Mouse (Mus musculus): ENCODE data around the gene Lrrc8b. TPM values are rescaled to one million over a fixed set of nuclear protein-coding genes. Genes with fewer than 3 reads are reported as not detected.

Gene Lrrc8b
- total RNA-seq, 2 experiments from 2014 or later, result 56.7 to 57.8 TPM

DNA sequence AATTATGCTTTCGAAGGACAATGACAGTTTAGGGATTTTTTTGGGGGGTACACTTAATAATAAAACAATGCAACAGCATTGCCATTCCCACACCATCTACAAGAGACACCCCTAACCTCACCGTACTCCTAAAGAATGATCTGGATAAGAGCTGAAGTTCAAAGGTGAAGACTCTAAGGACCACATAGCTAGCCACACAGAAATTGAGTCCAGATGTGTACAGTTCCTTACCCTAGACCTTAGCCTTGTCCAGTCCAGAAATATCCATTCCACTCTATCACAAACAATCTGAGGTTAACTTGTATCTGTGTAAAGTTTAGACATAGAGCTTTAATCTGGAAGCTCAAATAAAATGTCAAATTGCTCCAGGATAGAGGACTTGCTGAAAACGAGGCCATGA lies 100.7 kb downstream of the Lrrc8b start:
- DNase-seq (ENCODE audit: low spot score in 2 of 2), result no peak

DNA sequence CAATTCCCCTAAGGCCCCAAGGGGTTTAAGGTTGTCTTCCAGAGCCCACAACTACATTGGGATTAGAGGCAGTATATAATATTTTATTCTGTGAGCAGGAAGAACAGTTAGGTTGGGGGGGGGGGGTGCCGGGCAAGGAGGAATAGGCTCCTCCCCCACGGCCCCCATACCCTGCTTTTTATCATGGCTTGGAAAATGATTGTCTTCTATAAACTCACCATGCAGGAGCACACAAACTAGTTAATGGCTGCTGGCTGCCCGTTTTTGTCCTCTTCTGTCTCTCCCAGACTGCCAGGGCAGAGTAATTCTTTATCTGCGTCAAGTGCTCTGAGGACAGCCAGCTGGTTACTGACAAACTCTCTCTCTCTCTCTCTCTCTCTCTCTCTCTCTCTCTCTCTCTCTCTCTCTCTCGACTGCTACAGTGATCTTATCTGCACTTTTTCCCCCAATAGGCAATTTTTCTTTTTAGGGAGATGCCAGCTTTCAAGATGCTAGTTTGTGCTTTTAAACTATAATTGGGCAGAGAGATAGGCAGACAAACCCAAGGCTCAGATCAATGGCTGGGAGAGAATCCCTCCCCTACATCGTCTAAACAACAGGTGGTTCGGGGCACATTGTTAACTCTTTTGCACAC lies 102.5 kb downstream of the Lrrc8b start:
- no peak for DNase-seq (ENCODE audit: low spot score in 2 of 2)

DNA sequence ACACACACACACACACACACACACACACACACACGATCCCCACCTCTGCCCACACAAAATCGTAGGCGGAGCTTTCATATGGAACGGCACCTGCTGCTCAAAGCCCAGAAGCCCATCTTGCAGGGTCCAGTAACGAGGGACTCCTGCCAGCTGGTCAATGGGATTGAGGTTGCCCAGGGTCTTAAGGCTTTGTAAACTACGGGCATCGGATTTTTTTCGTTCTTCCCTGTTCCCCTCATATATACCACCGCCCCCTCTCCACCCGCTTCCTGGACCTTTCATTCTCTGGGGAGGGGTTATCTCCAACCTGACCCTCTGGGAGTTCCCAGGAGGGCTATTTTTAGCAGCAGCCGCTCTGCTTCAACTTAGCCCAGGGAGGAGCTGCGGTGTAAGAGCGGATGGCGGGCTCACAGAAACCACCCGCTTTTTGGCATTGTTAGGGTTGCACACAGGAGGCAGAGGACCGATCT lies 103.1 kb downstream of the Lrrc8b start:
- DNase-seq (ENCODE audit: low spot score in 2 of 2), result peak; percentile 21 to 54

DNA sequence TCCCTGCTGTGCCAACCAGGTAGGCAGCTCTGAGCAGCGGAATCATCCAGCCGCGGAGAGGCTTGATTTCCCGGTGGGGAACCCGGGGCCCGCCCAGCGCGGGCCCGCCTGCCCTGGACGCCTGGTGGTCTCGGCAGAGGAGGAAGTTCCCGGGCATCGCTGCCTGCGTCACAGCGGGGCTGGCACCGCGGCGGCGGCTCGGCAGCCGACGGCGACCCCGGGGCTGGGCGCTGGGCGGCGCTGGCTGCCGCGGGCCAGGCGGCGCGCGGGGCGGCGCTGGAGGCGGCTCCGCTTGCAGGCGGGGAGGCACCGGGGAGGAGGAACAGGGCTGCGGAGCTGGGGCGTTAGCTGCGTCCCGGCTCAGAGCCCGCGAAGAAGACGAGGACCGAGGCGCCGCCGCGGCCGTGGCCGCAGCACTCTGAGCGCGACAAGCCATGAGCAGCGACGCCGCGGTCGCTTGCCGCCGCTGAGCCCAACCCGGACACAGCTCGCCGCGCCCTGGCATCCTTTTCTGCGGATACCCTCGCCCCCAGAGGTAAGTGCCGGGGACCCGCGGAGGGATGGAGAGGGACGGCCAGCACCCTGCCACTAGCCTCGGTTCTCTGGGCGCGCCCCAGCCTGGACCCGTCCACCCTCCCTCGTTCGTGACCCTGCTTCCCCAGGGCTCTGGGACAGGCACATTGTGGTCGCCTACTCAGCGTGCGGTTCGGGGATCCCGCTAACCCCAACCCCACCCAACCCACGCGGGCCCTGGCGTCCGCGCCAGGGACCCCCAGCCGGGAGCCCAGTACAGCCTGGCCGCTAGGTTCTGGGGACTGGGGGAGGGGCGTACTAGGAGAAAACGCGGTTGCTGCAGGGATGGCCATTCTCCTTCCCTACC lies 103.8 kb downstream of the Lrrc8b start, which contains the start of gene Lrrc8c:
Gene Lrrc8c (plus strand): TSS at position 293 of the 880 bp plus-strand sequence.
- peak; percentile 88 to 89 for DNase-seq (ENCODE audit: low spot score in 2 of 2)

DNA sequence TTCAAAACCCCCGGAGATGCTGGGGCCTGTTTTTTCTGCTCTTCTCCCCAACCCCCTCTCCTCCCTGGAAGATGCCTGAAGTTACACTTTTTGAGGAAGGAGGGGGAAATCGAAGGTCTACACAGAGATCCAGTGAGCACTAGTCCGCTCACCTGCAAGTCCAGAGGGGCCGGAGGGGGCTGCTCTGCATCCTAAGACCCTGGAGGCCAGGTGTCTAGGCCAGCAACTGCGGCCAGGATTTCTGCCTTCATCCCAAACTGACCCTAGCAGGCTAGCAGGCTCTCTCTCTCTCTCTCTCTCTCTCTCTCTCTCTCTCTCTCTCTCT lies 104.4 kb downstream of the Lrrc8b start:
- no peak for DNase-seq (ENCODE audit: low spot score in 2 of 2)

GRCm38 (mm10) chr5:105520442-105520965 lies 104.9 kb downstream of the Lrrc8b start:
- DNase-seq (ENCODE audit: low spot score in 2 of 2), result no peak

DNA sequence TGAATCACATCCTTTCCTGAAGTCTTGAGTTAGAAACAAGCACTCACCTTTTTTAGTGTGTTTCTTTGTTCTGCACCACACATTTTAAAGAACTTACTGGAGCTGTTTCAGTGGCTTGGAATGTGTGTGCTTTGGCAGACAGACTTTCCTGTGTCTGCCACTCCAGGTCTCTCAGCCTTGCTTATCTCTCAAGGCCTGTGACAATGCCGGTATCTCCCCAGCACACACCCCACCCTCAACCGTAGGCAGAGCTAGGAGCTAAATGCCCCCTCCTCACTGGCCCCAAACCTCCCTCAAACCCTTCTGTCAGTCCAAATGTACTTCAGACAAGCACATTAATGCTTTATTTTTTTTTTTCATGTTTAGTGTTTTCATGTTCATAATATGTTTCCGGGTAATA lies 107.9 kb downstream of the Lrrc8b start:
- no peak for DNase-seq (ENCODE audit: low spot score in 2 of 2)

GRCm38 (mm10) chr5:105525004-105525403 lies 109.4 kb downstream of the Lrrc8b start:
- DNase-seq (ENCODE audit: low spot score in 2 of 2), result no peak

DNA sequence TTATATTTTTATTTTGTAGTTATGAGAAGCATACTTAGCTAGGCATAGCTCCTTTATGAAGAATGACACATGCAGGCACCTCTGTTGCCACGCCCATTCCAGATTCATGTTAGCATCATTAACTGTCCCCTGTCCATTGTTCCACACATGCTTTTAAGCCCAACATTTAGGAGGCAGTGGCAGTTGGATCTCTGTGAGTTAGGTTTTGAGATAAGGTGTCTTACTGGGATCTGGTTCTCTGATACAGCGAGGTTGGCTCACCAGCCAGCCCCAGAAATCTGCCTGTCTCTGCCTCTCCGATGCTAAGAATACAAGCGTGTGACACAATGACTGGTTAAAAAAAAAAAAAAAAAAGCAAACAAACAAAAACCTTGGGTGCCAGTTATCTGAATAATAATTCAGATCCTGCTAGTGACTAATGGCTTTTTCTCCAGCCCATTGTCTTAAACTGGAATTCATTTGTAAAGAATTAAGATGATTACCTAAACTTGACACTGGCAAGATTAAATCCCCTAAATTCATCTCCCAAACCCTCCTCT lies 110.6 kb downstream of the Lrrc8b start:
- no peak for DNase-seq (ENCODE audit: low spot score in 2 of 2)

GRCm38 (mm10) chr5:105526766-105527165 lies 111.2 kb downstream of the Lrrc8b start:
- DNase-seq (ENCODE audit: low spot score in 2 of 2), result peak in 1 of 2 experiments; percentile 31

GRCm38 (mm10) chr5:105527477-105528331 lies 112.1 kb downstream of the Lrrc8b start:
- DNase-seq (ENCODE audit: low spot score in 2 of 2), result no peak

DNA sequence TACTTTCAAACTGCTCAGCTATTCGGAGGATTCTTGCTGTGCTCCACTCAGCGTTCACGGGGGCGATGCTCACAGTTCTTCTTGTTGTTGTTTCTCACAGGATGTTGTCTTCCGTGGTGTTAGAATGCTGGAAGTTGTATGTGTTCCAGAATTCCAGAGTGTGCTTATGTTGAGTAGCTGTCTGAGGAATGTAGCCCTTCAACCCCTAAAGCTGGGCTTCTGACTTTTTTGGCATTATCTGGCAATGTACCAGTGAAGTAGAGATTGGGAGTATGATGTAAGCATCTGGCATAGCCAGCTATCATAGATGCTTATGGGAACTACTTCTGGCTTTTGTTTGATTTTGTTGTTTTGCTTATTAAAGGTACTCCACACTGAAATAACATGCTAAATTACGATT lies 115.0 kb downstream of the Lrrc8b start:
- no peak for DNase-seq (ENCODE audit: low spot score in 2 of 2)

- no peak for DNase-seq (ENCODE audit: low spot score in 2 of 2)
Measured at GRCm38 (mm10) chr5:105535186-105535585, 119.6 kb downstream of the Lrrc8b start.

DNA sequence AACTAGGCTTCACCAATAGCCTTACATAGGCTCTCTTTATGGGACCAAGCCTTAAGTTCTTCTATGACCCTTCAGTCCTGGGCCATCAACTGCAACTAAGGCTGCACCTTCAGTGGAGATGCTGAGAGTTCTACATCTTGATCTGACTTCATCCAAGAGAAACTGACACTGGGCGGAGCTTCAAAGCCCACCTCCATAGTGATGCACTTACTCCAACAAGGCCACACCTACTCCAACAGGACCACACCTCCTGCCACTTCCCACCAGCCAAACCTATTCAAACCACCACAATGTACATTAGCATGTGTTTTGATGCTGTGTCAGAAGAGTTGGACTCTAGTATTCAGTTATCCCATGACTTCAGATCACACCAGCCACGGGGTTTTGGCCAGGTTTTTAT lies 120.6 kb downstream of the Lrrc8b start:
- no peak for DNase-seq (ENCODE audit: low spot score in 2 of 2)

DNA sequence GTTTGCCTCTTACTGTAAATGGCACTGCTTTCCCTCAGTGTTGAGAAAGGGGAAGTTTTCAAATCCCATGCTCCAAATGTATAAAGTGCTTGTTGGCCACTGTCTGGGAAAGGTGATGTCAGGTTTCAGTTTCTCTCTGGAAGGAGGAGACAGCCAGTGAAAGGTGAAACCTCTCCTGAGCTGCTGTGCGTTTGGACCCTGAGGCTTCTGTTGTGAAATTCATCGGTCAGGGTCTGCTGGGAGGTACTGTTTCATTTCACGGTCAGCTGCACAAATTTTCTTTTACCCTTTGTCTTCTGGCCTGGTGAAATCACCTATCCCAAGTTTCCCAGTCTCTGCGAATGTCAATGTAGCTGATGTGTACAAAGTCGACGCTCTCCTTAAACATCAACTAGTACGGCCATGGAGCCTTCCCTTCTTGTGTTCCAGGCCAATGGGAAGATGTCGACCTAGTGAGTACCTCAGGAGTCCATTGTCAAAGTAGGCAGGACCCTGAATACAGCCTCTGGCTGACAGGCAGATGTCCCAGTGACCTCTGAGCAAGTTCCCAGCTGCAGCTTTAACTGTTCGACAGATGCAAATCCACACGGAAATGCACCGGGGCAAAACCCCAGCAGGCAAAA lies 121.6 kb downstream of the Lrrc8b start:
- no peak for DNase-seq (ENCODE audit: low spot score in 2 of 2)

Other genes with a start within 250 kb of the Lrrc8b start
- gene Gbp10, start 176.2 kb upstream of the Lrrc8b start, total RNA-seq (2021), result not detected
- gene Gm43302, start 122.1 kb upstream of the Lrrc8b start, total RNA-seq (2021), result under 1 TPM in 1 of 2 experiments, not detected in 1; 0.18 TPM
- under 1 TPM; 0.91 to 0.99 TPM for gene Gbp6, start 122.1 kb upstream of the Lrrc8b start, total RNA-seq (2021)
- gene Lrrc8c, start 103.6 kb downstream of the Lrrc8b start, total RNA-seq (2021), result 10 to 100 TPM; 29.8 to 35.1 TPM